Mouse (Mus musculus) naive thymus-derived CD4-positive, alpha-beta T cell, adult 5 months (primary cell): ENCODE results near the gene Naaladl2. TPM values are rescaled to one million over a fixed set of nuclear protein-coding genes. Genes with fewer than 3 reads are reported as not detected.

Experiments used
- polyA plus RNA-seq: library from polyadenylated mRNA; unstranded; fragments of 100-300 nt; shearing (Covaris generic); gene quantifications from one replicate; pipeline ENCODE4 v1.2.1, GENCODE M21; 2017

Naaladl2 gene
- not detected for polyA plus RNA-seq

GRCm38 (mm10) chr3:25143555-25144311, at the start of gene Naaladl2:
Gene Naaladl2, minus strand, starts transcription at chr3:25144261.

